Mouse (Mus musculus) olfactory bulb, adult 2 months (tissue): ENCODE measurements around the gene Slc25a18. TPM values are rescaled to one million over a fixed set of nuclear protein-coding genes. Genes with fewer than 3 reads are reported as not detected.

Source experiments
- H3K27ac ChIP-seq: fragments of 200-500 bp; 2 replicates; pipeline ENCODE4 v1.5.1; 2012; ENCODE audit warnings: low read depth, low read length; ENCODE audit not compliant: insufficient read depth
- H3K4me1 ChIP-seq: fragments of 200-500 bp; 2 replicates; pipeline ENCODE4 v1.6.1; 2012; ENCODE audit warnings: low read length; ENCODE audit not compliant: control insufficient read depth, insufficient read depth
- H3K4me3 ChIP-seq: fragments of 200-500 bp; 2 replicates; pipeline ENCODE4 v1.5.1; 2012; ENCODE audit warnings: mild to moderate bottlenecking, low read depth, low read length, moderate library complexity; ENCODE audit not compliant: insufficient read depth
- CTCF ChIP-seq: fragments of 200-500 bp; IDR thresholded peaks from 2 replicates; pipeline ENCODE4 v1.5.1; 2012; ENCODE audit warnings: low read depth, mild to moderate bottlenecking, low read length, moderate library complexity; ENCODE audit not compliant: insufficient read depth
- POLR2A ChIP-seq: fragments of 200-500 bp; IDR thresholded peaks from 2 replicates; pipeline ENCODE4 v1.6.1; 2012; ENCODE audit warnings: mild to moderate bottlenecking, low read depth, low read length, moderate library complexity; ENCODE audit not compliant: insufficient read depth
- WGBS: fragments of 180-500 bp; shearing (Covaris S2); methylation state at CpG from one replicate; pipeline ENCODE4 v1.1.7; 2018; 5-methylcytosine and 5-hydroxymethylcytosine counted together
- polyA plus RNA-seq: library from polyadenylated mRNA; stranded (reverse); fragments of >200 nt; gene quantifications from 2 replicates; pipeline ENCODE4 v1.2.4, GENCODE M21; 2012; ENCODE audit warnings: low replicate concordance; ENCODE audit not compliant: missing spikeins, insufficient read depth, insufficient read length

Gene Slc25a18
- polyA plus RNA-seq, 1 experiment: not detected

DNA sequence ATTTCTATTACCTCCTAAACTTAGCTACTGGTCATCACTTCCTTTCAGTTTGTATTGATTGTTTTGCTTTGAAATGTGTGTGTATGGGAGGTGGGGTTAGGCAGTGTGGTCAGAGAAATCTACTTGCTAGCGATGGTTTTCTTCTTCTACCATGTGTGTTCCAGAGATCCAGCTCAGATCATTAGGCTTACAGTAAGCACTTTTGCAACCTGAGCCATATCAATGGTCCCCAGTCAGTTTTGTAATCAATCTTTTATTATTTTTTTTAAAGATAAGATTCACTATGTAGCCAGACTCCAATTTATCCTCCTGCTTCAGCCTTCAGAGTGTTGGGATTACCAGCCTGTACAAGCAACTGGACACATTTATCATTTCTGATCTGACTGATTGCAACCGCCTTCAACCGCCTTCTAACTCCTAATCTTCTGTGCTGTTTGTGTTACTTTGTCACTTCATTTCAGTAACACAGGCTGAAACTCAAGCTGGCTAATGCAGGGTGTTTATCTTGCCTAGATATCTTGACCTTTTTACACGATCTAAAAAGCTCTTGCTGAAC, 61.5 kb downstream of the Slc25a18 start:
- Histone ChIP-seq H3K4me1 (0 out of 2 replicates have a peak, but pooled peaks cover 2% of the 10 kb centered on the region), H3K4me3 (no peak overlapping the region), H3K27ac (no peak overlapping the region)
- TF ChIP-seq CTCF: no peak
- no peak for TF ChIP-seq POLR2A
- 89% methylated on average over 4 of the region's 4 CpGs for WGBS

DNA sequence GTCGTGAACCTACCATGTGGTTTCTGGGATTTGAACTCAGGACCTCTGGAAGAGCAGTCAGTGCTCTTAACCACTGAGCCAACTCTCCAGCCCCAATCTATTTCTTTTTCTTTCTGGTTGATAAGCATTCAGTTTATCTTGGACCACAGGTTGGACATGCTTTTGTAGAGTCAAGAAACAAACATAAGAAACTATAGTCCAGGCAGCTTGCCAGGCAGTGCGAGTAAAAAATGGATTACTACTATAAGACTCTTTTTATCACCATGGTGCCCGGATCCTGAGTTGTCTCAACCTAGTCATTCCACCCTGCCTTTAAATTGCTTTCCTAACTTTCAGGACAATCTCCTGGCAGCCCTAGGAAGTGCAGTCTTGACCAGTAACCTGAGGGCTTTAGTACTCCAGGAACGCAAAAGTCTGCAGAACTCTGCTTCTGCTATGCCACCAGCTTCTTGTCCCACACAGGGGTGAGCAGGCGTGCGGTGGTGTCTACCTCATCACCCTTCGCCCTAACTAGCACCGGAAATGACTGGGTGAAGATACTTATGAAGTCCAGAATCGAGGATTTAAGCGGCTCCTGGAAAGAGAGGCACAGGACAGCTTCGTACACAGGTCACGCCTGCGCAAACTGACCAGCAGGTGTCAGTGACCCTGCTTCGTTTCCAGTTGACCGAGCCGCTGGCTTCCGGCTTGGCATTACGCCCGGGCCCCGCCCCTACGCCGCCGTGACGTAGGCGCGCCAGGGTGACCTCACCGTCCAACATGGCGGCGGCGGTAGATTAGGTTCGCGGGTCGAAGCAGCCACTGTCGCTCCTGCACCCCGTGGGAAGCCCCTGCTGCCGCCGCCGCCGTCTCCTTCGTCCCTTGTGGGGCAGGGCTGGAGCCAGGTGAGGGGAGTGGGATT, 62.3 kb downstream of the Slc25a18 start, which contains the start of gene Bcl2l13:
Gene Bcl2l13, plus strand, starts transcription at position 739 of the 901 bp plus-strand sequence.
- TF ChIP-seq POLR2A (peak; percentile 82), CTCF (no peak)

DNA sequence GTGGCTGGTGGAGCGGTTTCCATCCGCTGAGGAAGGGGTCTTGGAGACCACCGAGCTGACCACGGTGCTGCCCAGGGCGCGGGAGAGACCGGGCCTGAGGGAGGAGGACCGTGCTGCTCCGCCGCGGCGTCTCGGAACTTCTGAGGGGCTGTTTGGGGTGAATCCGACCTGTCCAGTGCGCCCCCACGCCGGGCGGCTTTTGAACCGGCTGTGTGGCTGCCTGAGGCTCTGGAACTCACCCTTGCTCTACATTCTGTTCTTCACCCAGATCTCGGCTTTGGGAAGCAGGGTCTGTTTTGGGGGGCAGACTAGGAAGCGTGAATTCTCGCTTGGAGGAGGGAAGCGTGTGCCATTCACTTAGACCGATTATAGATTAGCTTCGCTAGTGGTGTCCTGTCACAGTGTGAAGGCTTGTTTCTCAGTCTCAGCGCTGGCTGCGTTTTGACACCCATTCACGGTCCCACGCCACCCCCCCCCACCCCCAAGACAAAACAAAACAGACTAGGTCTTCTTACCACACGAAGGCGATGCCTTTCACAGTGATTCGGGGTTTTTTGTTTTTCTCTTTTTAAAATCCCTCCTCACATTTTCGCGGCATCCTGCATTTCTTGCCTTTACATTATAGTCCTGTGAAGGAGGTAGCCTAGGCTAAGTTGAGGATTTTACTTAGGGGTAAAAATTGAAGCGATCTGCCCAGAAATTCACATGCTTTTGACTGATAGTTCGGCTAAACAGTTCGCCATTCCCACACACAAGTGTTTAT, 63.2 kb downstream of the Slc25a18 start:
- Histone ChIP-seq H3K4me1 (0 out of 2 replicates have a peak, but pooled peaks cover 2% of the 10 kb centered on the region), H3K27ac (peak overlapping the region; percentile 78), H3K4me3 (peak overlapping the region; percentile 84)
- no peak for TF ChIP-seq POLR2A
- no peak for TF ChIP-seq CTCF
- 2% methylated on average over 37 of the region's 37 CpGs for whole genome bisulfite sequencing

More for the DNA sequence above, 62.3 kb downstream of the Slc25a18 start, which contains the start of gene Bcl2l13:
- Histone ChIP-seq H3K4me3 (peak within 1 kb of the TSS; percentile 84), H3K27ac (peak within 1 kb of the TSS; percentile 78), H3K4me1 (0 out of 2 replicates have a peak, but pooled peaks cover 2% of the 10 kb centered on the region)
- WGBS: 3% methylated on average over 40 of the region's 40 CpGs

DNA sequence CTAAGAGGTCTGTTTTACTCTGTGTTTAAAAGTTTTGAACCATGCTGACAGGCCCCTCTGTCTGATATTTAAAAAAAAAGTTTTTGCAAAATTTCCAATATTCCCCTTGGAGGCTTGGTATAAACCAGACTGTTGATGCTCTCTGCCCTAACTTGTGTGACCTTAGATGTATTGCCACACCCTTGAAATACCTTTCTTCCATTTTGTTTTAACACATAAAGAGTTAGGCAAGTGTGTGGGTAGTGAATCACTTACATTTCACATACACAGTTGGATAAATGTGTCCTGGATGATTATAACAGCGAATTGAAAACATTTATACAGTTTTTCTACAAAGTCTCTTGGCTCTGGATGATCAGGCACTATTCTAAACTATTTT, 63.8 kb downstream of the Slc25a18 start:
- Histone ChIP-seq H3K4me3 (no peak overlapping the region), H3K27ac (no peak overlapping the region), H3K4me1 (0 out of 2 replicates have a peak, but pooled peaks cover 2% of the 10 kb centered on the region)
- TF ChIP-seq POLR2A (no peak), CTCF (no peak)
- WGBS: 80% methylated on average over 1 of the region's 1 CpGs

DNA sequence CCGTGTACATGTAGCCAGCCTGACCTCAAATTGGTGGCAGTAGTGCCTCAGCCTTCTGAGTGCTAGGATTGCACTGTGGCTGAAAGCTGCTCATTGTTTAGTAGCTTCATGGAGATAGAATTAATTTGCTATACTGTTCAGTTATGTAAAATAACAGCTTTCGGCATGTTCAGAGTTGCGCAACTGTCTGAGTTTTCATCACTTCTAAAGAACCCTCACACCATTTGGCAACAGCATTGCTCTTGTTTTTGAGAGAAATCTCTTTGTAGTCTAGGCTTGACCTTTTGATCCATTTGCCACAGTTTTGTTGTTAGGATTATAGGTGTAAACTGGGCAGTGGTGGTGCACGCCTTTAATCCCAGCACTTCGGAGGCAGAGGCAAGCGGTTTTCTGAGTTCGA, 66.9 kb downstream of the Slc25a18 start:
- H3K4me3 ChIP-seq: no peak overlapping the region
- 0 out of 2 replicates have a peak, but pooled peaks cover 2% of the 10 kb centered on the region for H3K4me1 ChIP-seq
- WGBS: 96% methylated on average over 7 of the region's 7 CpGs
- H3K27ac ChIP-seq: no peak overlapping the region
- TF ChIP-seq POLR2A (no peak), CTCF (no peak)

DNA sequence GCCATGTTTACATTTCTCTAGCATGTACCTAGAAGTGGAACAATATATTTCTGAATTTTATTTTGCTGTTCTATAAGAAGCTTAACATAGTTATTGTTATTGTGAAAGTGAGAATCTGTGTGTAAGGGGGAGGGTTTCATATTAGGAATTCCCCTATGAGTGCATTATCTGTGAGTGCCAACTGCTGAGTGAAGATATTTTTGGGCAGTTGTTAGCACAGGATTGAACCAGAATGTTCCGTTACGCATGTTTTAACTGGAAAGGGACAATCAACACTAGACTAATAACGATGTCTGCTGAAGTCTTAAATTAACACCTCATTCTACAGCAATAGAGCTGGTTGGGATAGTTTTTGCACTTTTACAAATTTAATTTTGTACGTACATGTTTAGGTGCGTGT, 68.4 kb downstream of the Slc25a18 start:
- 55% methylated on average over 5 of the region's 5 CpGs for WGBS
- H3K4me1 ChIP-seq: 0 out of 2 replicates have a peak, but pooled peaks cover 2% of the 10 kb centered on the region
- H3K4me3 ChIP-seq: no peak overlapping the region
- TF ChIP-seq POLR2A: no peak
- no peak for TF ChIP-seq CTCF
- no peak overlapping the region for H3K27ac ChIP-seq

Other genes with a start within 250 kb of the Slc25a18 start
- gene Hdhd5, start 242.3 kb upstream of the Slc25a18 start, polyA plus RNA-seq: not detected in 2 replicates
- gene Cecr2, start 107.2 kb upstream of the Slc25a18 start, polyA plus RNA-seq: not detected in 2 replicates
- gene Atp6v1e1, start 49.2 kb downstream of the Slc25a18 start, polyA plus RNA-seq: not detected in 2 replicates
- not detected in 2 replicates for gene Bcl2l13, start 62.6 kb downstream of the Slc25a18 start, polyA plus RNA-seq
- not detected in 2 replicates for gene Bid, start 143.3 kb downstream of the Slc25a18 start, polyA plus RNA-seq